Mouse (Mus musculus) spleen, postnatal 36 days (tissue): ENCODE measurements around the gene Farsa.

Experiments used
- DNase-seq, 2 experiments: peaks; one replicate each; pipeline ENCODE4 v3.0.0; 2022; ENCODE audit warnings: low spot score in 2 of 2, mixed read lengths in 1 of 2

Farsa gene

DNA sequence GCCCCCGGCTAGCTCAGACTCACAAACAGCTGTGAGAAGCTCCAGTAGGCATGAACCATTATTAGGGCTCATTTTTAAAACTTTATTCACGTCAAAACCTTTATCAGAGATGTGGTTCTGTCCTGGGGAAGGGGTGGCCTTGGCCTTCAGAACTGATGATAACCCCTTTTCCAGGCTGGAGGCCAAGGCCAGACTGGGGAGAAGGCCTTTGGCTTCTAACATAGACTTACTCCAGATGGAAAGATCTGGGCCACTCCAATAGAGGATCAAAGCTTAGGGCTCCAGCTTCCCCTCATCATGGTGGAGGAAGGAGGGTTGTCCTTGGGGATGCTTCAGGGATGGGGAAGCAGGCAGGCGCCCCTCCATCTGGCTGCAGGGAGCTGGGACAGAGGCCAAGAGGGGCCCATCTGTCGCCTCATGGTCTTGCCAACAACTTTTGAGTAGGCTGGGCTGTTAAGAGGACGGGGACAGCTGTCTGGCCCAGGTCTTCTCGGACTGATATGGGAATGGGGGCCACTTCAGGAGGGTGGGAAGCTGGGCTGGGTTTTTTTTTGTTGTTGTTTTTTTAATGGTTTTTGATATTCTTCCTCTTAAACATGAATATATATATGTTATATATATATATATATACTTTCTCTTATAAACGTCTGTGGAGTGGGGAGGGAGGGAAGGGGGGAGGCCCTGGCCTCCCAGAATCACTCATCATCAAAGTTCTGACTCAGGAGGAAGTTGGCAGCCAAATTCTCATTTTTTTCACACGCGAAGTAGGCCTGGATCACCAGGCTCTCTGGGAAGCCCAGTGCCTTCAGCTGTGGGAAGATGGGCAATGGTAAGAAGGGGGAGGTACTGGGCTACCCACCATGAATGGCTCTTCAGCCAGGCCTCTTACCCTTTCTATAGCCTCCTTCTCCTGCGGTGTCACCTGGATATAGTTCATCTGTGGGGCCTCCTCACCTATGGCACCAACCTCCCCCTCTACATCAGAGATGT lies 21.6 kb upstream of the Farsa start:
- no peak for DNase-seq

DNA sequence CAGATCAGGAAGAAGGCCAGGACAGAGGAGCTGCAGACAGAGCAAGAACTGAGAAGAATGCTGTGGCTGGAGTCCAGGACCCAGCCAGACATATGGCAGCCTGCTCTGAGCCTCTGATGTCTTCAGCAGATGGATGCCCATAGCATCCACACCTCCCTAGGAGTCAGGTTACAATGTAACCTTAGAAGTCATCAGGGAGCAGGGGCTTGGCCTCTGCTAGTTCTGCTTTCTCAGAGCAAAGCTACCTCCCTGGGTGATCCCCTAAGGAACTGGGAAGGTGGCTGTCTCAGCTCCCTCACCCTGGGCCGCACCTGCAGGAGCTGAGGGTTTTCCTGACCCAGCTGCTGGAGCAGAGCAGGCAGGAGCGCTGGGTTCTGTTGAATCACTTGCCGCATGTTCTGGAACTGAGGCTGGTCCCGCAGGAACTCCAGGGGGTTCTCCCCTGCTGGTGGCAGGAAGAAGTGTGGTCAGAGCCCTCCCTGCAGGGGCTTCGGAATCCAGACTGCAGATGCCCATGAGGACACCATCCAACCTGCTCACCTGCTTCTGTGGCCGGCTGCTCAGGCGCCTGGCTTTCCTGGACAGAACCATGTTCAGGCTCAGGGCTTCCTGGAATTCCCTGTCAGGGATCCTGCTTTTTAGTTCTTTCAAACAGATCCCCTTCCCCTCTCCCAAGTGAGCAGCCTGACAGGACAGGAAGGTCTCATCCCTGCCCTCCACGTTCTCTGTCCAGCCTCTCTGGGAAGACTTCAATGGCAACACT lies 19.5 kb upstream of the Farsa start:
- no peak for DNase-seq

DNA sequence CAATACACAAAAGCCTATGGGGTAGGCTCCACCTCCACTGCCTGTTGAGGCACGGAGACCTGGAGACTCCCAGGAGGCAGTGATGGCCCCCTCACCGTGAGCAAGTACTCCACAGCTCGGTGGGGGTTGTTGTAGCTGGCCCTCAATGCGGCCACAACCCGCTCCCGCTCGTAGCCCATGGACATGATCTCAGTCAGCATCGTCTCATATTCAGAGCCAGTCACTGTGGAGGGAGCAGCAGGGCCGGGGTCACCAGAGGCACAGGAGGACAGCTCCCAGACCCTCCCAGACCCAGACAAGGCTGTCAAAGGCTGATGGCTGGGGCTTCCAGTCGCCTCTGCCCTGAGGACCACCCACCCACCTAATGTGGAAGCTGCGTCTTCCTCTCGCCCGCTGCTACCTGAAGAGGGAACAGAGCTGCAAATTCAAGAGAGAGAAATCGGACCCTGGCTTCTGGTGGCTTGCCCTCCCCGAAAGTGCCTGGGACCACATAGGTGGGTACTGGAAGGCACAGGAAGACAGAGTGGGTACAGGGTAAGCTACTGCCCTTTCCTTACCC lies 18.8 kb upstream of the Farsa start:
- no peak for DNase-seq

DNA sequence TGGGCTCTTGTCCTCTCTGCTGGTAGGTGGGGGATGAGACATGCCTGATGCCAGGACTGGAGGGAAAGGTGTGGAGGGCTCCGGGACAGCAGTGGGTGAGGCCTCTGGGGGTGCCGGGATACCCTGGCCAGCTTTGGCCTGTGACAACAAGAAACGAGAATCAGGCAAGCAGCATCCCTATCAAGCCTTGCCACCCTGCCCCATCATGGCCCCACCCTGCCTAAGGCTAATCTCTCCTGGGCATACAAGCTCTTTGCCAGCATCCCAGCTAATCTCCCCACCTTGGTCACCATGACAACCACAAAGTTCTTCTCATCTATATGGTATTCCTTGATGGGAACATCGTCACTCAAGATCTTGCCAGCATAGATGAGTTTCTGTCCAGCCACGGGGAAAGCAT lies 18.3 kb upstream of the Farsa start:
- DNase-seq: peak; percentile 70 to 84

DNA sequence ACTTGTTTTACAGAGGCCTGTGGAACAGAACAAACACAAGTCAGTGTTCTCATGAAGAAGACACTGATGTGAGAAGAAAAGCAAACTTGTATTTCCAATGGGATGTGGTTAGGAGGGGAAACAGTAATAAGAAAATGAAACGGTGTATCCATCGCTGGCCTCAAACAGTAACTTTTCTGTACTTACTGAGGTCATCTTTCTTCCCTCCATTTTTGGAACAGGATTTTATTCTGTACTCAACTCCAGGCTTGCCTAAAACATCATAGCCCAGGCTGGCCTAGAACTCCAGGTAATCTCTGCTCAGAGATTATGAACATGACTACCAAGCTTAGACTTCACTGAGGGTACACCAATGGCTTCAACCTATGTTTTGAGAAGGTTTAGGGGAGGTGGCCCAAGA lies 17.4 kb upstream of the Farsa start:
- DNase-seq: no peak

DNA sequence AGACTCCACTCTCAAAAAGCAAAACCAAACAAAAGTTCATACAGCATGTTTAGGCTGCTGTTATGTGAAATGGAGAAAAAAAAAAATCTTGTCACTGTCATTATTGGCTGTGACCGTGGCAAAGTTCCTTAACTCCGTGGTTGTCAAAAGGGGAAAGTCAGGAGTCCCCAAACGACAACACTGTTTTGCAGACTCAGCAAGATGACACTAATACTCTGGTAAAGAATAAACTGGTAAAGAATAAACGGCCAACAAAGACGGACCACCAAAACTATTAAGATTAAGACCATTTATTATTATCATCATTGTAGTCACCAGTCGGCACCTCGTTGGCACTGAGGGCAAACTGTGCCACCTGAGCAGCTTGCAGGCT lies 16.9 kb upstream of the Farsa start:
- no peak for DNase-seq

DNA sequence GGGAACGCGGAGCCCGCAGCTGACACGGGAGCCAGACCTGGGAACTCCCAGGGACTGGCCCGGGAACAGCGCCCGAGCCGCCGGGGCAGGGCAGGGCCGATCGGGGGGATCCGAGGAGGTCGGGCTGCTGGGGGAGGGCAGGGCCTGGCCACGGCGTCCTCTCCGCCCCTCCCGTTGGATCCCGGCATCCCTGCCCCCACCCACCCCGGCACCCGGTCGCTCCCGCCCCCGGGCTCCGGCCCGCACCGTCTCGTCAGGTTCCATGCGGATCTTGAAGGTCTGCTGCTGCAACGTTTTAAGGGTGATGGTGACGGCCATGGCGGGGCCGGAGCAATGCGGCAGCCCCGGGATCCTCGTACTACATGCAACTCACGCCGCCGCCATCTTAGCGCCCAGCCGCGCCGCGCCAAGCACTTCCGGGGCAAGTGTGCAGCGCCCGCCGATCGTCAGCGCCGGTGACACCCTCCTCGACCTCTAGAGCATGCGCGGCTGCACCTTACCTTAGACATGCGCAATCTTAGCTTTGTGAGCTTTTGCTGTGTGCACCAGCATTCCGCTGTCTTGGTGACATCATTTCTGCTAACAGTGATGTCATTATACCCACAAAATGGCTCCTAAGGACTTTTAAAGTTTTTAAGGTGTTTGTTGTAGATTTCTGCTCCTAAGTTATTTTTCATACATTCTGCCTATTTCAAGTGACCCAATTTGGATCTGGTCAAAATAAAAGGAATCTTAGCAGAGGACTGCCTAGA lies 16.4 kb upstream of the Farsa start, which contains the start of gene Rad23a:
Rad23a (minus strand) TSS at position 418 of the 752 bp plus-strand sequence.
- DNase-seq: peak; percentile 92 to 93

DNA sequence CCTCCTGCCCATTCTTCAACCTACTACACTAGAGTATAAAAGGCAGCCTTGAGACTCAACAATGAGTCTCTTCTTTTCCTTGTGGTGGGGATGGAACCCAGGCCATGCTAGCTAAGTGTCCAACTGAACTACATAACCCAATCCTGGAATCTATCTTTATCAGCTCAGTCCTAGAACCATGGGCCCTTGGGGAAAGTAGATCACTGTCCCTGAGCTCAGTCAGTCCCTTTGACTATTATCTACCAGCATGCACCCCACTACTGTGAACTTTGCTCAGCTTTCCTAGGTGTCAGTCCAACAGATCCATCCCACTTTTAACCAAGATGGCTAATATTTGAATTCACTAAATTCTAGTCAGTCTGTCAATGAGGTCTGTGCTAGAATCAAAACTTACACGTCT lies 15.3 kb upstream of the Farsa start:
- no peak for DNase-seq

DNA sequence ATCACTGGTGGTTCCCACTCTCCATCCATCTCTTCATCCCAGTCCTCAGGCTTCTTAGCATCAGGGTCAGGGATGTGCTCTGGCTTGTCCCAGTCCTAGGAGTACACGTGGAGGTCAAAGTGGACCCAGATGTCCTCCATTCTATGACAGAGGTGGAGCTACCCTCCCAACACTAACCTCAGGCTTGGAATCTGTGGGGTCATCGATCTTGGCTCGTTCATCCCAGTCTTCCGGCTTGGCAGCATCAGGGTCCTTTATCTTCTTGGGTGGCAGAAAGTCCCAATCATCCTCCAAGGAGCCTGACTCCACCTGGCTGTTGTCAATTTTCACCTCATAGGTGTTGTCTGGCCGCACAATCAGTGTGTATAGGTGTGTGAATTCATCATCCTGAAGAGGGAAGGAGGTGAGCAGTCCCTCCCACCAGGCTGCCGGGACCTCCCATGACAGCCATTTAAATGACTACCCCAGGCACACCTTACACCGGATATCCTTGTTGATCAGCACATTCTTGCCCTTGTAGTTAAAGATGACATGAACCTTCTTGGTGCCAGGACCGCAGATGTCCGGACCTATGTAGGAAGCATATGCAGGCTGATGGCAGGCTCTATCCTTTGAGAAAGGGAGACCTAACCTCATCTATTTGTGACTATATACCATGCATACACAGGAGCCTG lies 12.3 kb upstream of the Farsa start:
- no peak for DNase-seq

DNA sequence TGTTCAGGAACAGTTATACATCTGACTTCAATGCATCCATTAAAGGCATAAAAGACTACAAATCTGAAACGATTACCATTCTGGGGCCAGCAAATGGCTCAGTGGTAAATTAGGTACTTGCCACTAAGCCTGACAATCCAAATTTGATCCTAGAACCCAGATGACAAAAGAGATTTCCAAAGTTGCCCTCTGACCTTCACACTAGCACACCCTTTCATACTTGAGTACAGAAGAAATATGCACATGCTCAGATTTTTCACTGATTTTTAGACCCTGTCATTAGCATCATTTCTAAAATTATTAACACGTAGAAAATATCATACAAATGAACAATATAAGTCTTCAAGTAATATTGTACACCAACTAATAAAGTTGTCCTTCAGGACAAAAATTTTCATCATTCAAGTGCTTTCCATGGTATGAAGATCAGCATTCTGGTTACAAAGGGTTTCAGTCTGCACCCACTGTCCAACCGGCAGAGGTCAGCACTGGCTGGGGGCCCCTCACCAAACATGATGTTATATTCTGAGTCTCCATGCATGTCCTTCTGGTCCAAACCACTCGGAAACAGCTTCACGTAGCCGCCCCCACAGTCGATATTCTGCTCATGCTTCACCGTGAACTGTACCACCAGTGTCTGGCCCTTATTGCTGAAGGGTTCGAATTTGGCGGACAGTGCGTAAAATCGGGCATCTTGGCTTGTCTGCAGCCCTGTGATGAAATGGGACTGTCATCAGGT lies 11.3 kb upstream of the Farsa start:
- peak; percentile 45 to 52 for DNase-seq

DNA sequence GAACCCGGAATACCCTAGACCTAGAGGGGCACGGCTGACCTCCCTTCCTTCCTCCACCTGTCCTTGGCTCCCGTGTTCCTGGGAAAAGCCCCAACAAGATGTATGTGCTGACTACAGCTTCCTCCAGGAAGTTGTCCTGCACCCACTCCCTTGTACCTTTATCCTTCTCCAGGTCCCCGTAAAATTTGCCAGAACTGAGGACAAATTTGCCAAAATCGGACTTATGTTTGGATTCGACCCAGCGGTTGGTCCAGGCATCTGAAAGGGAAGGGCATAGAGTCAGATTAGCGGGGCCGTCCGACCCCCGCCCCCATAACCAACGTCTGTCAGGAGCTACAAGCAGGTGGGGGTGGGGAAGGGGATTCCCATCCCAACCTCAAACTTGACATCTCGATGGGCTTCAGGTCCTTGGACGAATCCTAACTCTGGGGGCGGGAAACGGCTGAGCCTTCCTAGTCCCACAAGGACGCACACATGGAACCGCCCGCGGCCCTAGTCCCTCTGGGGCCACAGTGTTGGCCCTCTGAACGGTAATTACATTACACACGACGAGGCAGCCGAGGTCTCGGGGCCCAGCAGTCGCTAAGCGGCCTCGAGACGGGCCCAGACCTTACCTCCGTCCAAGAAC lies 10.6 kb upstream of the Farsa start:
- no peak for DNase-seq

DNA sequence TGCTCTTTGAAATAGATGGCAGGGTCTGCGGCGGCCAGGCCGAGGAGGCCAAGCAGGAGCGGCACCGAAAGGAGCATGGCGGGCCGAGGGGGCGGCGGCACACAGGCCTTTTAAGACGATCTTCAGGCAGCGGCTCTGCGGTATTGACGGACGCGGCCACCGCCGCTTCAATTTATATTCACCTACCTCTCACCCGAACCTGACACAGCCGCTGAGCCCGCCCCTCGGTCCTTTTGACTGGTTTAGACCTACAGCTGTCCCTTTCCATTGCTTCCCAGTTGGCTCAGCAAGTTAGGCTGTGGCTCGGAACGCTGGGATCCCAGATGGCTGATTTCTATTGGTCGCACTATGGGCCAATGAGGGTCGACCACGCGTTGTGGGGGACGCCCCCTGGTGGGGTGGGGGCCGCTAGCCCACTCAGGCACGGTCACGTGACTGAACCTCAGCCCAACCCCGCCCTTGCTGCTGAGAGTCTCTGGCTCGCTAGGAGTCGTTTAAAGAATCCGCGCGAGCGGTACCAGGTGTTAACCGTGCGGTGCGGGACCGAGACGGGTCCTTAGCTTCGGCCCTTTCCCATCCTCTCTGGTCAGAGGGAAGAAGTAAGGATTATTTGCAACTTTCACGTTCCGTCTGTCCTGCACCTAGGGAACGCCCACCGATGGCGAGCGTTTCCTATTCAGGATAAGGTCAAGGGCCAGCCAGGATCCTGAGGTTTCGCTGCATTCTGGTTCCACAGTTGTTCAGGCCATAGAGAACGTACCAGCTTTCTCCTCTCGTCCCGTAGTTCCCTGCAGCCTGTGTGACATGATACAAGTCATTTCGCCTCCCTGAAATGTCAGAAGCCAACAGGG lies 9.8 kb upstream of the Farsa start, which contains the start of gene Calr:
Calr (minus strand) TSS at position 213 of the 851 bp plus-strand sequence.
- DNase-seq: peak; percentile 100

DNA sequence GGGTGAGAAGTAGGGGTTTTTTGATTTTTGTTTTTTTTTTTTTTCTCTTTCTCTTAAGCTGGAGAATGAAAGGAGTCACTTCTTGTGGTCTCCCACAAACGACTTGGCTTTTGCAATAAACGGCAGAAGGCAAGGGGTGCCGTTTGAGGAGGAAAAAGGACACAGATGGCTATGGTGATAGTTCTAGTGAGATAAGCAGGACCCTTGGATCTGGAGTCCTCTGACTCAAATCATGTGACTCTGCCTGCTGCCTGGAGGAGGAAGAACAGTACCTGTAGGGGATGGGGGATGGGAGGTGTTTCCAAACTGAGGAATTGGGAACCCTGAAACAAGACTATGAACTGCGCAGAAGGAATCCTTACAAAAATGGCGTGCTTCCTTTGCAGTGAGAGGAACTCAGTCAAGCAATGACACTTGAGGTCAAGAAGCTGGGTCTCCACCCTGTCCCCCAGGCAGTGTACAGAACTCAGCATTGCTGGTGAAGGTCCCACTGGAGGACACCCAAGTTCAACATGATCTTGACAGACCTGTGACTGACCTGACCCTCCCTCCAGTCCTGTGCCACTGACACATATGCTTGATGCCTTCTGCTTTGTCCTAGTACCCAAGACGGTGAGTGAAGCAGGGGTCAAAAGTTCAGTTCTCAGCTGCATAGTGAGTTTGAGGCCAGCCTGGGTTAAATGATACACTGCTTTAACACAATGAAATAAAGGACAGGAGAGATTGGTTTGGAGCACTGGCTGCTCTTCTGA lies 8.9 kb upstream of the Farsa start:
- DNase-seq: no peak

DNA sequence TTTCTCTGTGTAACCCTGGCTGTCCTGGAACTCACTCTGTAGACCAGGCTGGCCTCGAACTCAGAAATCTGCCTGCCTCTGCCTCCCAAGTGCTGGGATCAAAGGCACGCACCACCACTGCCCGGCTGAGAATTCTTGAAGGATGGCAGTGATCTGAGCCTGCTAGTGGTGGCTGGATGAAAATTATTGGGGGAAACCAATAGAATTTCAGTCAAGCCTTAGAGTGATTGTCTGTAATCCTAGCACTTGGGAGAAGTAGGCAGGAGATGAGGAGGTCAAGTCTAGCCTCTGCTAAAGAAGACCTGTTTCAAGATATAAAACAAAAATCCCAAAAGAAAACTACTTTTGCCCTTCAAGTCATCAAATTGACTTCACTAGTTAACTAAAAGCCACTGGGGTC lies 355 bp upstream of the Farsa start:
- DNase-seq: no peak

DNA sequence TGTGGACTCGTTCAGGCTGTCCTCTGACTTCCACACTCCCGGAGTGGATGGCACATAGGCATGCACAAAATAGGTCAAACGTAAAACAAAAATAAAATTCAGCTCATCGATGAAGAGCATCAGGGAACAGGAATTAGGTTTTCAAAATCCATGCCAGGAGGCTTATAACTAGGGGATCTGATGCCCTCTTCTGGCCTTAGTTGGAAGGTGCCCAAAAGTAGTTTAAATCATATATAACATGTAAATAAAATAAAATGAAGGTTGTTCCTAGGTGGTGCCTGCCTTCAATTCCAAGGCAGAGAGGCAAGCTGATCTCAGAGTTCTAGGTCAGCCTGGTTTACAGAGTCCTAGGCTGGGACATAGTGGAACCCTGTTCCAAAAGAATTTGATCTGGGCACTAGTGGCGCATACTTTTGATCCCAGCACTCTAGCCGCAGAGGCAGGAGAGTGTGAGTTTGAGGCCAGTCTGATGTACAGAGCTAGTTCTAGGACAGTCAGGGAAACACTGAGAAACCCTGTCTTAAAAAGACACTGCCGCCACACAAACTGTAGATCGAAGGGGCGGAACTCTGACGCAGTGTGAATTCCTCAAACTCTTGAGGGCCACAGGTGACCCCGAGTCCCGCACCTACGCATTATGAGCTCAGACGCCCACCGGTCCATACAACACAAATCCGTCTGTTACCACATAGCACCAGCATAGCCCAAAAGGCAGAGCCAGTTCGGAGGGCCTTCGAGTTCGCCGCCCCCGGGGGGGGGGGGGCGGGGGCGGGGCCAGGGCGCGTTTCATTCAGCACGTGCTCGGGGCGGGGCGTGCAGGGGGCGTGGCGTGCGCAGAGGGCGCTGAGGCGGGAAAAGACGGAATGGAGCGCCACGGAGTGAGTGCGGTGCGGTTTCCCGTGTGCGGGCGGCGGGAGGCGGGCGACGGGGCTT lies 14.9 kb downstream of the Farsa start, which contains the start of gene Syce2:
Syce2 (plus strand) TSS at position 736 of the 933 bp plus-strand sequence.
- peak; percentile 79 to 87 for DNase-seq

DNA sequence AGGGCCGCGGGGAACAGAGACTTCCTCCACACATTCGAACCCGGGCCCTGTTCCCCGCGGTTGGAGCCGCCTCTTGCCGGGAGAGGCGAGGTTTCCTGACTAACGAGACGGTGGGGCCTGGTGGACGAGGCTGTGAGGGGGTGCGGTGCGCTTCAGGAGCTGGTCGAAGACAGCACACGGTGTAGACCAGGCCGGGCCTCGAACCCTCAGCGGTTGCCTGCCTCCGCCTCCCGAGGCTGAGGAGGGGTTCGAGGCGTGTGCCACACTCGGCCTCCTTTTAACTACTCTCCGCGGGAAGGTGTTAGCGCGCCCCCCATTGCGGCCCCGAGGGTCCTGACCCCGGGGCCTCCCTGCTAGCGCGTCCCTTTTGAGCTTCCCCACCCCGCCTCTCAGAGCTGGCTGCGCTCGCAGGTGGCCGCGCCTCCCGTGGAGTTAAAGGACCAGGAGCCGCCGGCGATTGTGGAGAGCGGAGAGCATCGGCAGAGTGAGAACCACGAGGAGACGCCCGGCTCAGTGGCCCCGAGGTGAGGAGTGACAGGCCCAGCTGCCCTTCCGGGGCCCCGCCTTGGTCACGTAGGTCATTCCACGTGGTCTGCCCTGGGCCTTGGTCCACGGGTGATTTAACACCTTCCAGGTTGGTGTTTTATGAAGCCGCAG lies 15.6 kb downstream of the Farsa start:
- peak in 1 of 2 experiments; percentile 34 for DNase-seq
